Mouse (Mus musculus): ENCODE data around the gene Fam184b.

Fam184b gene

DNA sequence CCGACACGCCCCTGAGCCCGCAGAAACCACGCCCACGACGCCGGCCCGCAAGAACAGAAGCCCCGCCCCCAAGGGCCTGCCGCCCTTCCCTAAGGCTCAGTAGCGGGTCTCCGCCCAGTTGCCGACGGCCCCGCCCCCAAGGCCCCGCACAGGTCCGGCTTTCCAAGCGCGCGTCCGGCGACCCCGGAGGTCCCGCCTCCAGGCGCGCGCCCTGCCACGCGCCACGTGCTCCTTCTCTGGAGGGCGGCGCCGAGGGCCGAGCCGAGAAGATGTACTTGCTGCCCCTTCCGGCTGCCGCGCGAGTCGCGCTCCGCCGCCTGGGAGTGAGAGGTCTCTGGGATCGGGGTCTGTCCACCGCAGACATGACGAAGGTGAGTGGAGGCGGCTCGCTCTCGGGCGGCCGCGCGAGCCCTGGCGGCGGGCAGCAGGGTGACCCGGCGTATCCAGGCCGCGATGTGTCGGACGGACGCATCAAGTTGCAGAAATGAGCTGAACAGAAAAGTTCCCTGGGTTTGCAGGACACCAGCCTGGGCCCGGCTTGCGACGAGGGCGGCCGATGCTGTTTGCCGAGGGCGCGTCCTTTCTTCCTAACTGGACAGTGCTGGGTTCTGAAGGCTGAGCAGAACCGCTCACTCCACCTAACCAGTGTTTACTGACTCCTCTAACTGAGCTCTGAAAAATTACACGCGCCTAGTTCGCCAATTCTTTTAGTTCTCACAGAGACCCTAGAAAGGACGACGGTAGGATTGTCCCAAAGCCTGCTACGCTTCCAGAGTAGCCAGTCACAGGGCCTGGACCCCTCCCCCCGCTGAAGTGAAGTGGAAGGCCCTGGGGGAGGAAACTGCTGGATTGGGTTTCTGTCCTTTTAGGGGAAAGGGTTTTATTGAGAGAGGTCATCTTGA is 146.0 kb downstream of the Fam184b start, which contains the start of gene Lap3:
Gene Lap3, plus strand, starts transcription at position 184 of the 902 bp plus-strand sequence.
- in situ Hi-C loops (cut with MboI; ENCODE audit: low pct_unique_long_range_greater_than_20kb in 1 of 2, low sequenced_read_pairs in 2 of 2, unreplicated experiment in 1 of 2), result no loop called here

- in situ Hi-C loops (cut with MboI; ENCODE audit: low pct_unique_long_range_greater_than_20kb in 1 of 2, low sequenced_read_pairs in 2 of 2, unreplicated experiment in 1 of 2), result no loop called here
These were observed 147.6 kb downstream of the Fam184b start for GRCm38 (mm10) chr5:45491776-45492175.

GRCm38 (mm10) chr5:45483654-45484053 is 155.8 kb downstream of the Fam184b start:
- in situ Hi-C loops (cut with MboI; ENCODE audit: low pct_unique_long_range_greater_than_20kb in 1 of 2, low sequenced_read_pairs in 2 of 2, unreplicated experiment in 1 of 2), result no loop called here

DNA sequence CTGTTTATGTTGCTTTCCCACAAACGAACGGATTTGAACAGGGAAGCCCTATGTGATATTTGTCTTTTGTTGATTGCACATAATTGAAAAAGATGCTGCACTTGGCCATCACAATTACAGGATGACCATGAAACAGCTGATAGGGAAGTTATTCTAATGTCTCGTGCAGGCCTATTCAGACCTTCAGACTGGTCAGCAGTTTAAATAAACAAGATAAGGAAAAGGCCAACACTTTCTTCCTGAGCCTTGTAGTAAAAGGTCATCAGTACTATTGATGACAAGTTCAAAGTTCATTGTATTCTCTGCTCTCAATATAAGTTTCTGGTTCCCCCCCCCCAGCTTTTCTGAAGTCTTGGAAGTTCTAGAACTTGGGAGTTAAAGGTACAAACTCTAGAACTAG is 156.8 kb downstream of the Fam184b start:
- in situ Hi-C loops (cut with MboI; ENCODE audit: low pct_unique_long_range_greater_than_20kb in 1 of 2, low sequenced_read_pairs in 2 of 2, unreplicated experiment in 1 of 2), result no loop called here

- in situ Hi-C loops (cut with MboI; ENCODE audit: low pct_unique_long_range_greater_than_20kb in 1 of 2, low sequenced_read_pairs in 2 of 2, unreplicated experiment in 1 of 2), result no loop called here
These were observed 158.3 kb downstream of the Fam184b start for GRCm38 (mm10) chr5:45481125-45481524.

DNA sequence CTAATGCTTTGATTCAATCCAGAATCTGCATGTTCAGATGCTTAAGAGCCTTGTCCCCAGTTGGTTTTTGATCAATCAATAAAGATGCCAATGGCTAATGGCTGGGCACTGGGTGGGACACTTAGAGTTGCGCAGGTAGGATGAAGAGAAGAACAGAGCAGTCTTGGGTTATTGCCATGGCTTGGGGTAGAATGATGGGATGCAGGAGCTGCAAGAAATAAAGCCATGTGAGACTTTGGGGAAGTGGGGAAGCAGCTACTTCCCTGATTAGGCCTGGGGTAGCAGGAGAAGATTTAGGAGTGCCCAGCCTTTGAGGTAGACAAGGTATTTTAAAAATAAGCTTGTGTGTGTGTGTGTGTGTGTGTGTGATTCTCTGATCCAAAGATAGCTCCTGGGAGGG is 159.3 kb downstream of the Fam184b start:
- in situ Hi-C loops (cut with MboI; ENCODE audit: low pct_unique_long_range_greater_than_20kb in 1 of 2, low sequenced_read_pairs in 2 of 2, unreplicated experiment in 1 of 2), result no loop called here
